Mouse (Mus musculus): Measurements from ENCODE around the gene Slc35a5.

DNA sequence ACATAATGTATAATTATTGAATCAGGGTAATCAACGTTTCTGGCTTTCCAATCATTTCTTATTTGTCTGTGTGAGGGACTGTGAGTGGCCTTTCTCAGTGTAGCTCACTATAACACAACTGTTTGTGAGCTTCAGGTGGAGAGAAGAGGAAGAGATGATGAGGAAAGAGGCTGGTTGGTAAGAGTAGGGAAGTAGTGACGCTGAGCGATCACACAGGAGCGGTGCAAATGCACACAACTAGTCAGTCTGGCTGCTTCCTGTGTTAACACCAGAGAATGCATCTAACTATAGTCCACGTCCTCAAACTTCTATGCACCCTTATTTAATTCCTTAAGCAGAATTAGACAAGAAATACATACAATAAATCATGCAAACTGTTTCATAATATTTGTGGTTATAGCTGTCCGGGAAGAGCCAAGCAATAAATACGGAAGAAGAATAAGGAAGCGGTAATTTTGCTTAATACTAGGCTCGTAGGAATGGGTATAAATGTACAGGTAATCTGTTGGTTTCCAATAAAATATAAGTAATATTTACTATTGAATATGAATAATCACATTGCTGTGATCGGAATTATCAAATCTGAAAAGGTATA lies 9.9 kb downstream of the Slc35a5 start:
- TF ChIP-seq TAL1 (IDR thresholded peaks at IDR 0.05; ENCODE audit: low read length) (no peak), GATA1 (IDR thresholded peaks at IDR 0.05; ENCODE audit: low read length) (no peak)
